Mouse (Mus musculus) heart, embryonic 11.5 days (tissue): ENCODE results near the gene Ascc1. TPM values are rescaled to one million over a fixed set of nuclear protein-coding genes. Genes with fewer than 3 reads are reported as not detected.

Experiments
- ATAC-seq: fragments of 200-750 bp; cut with Nextera tagmentation; replicated peaks from 2 replicates; pipeline ENCODE4 v1.8.0; 2017; ENCODE audit warnings: moderate library complexity; ENCODE audit not compliant: insufficient number of reproducible peaks, low FRiP score, low TSS enrichment
- H3K27ac ChIP-seq: fragments of 300-500 bp; sonication (generic); 2 replicates; pipeline ENCODE4 v1.5.1; 2014; ENCODE audit warnings: mild to moderate bottlenecking, low read depth, low read length
- H3K27me3 ChIP-seq: fragments of 300-500 bp; sonication (generic); 2 replicates; pipeline ENCODE4 v1.6.1; 2014; ENCODE audit warnings: mild to moderate bottlenecking, low read length, mixed read lengths; ENCODE audit not compliant: control insufficient read depth, insufficient read depth
- H3K36me3 ChIP-seq: fragments of 300-500 bp; sonication (generic); 2 replicates; pipeline ENCODE4 v1.6.1; 2014; ENCODE audit warnings: mild to moderate bottlenecking, low read length, moderate library complexity, mixed read lengths; ENCODE audit not compliant: control insufficient read depth, insufficient read depth
- H3K4me1 ChIP-seq: fragments of 300-500 bp; sonication (generic); 2 replicates; pipeline ENCODE4 v1.6.1; 2014; ENCODE audit warnings: low read length; ENCODE audit not compliant: control insufficient read depth, insufficient read depth
- H3K4me2 ChIP-seq: fragments of 300-500 bp; sonication (generic); 2 replicates; pipeline ENCODE4 v1.6.1; 2014; ENCODE audit warnings: mild to moderate bottlenecking, moderate library complexity
- H3K4me3 ChIP-seq: fragments of 300-500 bp; sonication (generic); 2 replicates; pipeline ENCODE4 v1.5.1; 2014; ENCODE audit warnings: low read depth, low read length
- H3K9ac ChIP-seq: fragments of 300-500 bp; sonication (generic); 2 replicates; pipeline ENCODE4 v1.6.1; 2014; ENCODE audit warnings: mild to moderate bottlenecking, low read depth, low read length, moderate library complexity
- H3K9me3 ChIP-seq: fragments of 300-500 bp; sonication (generic); replicated peaks from 2 replicates; pipeline ENCODE4 v1.6.1; 2016; ENCODE audit warnings: low read length; ENCODE audit not compliant: control insufficient read depth
- WGBS: fragments of 180-500 bp; shearing (Covaris S2); extraction: QIAGEN DNeasy Blood & Tissue Kit; methylation state at CpG from one replicate; pipeline ENCODE4 v1.1.7; 2014; ENCODE audit not compliant: insufficient replicate concordance; 5-methylcytosine and 5-hydroxymethylcytosine counted together
- polyA plus RNA-seq: library from polyadenylated mRNA; unstranded; fragments of >200 nt; fragmentation: Nextera tagmentation; extraction: Ambion mirVana; gene quantifications from 2 replicates; pipeline ENCODE4 v1.2.1, GENCODE M21; 2014

Gene Ascc1
- polyA plus RNA-seq, 1 experiment from 2014 or later: 36.2 TPM

DNA sequence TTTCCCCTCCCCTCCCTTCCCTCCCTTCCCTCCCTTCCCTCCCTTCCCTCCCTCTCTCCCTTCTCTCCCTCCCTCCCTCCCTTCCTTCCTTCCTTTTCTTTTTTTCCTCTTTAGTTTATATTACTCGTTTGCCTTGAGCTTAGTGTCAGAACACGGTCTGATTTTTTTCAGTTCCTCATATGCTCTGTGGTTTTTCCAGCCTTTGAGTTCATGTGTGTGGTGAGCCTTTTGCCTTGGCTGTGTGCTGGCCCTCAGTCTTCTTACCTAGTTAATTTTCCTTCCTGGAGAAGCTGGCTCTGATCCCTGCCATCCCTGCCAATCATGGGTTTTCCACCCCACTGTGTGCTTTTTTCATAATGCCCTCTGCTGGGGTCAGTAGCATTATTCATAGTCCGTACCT, 6.5 kb downstream of the Ascc1 start:
- no peak overlapping the region for H3K4me2 ChIP-seq
- 66% methylated on average over 3 of the region's 3 CpGs for WGBS

DNA sequence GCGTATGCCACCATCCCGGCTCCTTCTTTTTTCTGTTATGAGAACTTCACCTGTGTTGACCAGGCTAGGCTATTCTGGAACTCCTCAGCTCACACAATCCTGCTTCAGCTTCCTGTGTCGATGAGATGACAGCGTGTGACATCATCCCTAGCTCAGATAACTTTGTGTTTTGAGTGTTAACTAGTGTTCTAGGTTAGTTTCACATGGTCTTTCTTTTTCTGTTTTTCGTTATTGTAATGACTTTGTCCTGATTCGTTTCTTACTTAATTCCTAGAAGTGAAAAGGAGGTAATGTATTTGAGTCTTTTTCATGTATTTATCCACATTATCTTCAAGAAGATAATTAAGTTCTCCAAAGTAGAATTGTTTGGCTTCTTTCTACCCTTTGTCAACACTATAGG, 13.6 kb downstream of the Ascc1 start:
- 76% methylated on average over 6 of the region's 6 CpGs for WGBS
- Histone ChIP-seq H3K27ac (no peak overlapping the region), H3K4me2 (no peak overlapping the region), H3K9ac (no peak overlapping the region), H3K27me3 (no peaks in the 10 kb centered on the region), H3K4me3 (no peak overlapping the region), H3K4me1 (no peaks in the 10 kb centered on the region), H3K36me3 (peaks cover 9% of the 10 kb centered on the region), H3K9me3 (no peaks in the 10 kb centered on the region)
- no peak for ATAC-seq

More for the DNA sequence above, 6.5 kb downstream of the Ascc1 start:
- no peak overlapping the region for H3K9ac ChIP-seq
- no peak for ATAC-seq
- no peak overlapping the region for H3K4me3 ChIP-seq
- no peak overlapping the region for H3K27ac ChIP-seq
- no peaks in the 10 kb centered on the region for H3K27me3 ChIP-seq
- H3K36me3 ChIP-seq: peaks cover 6% of the 10 kb centered on the region
- no peaks in the 10 kb centered on the region for H3K9me3 ChIP-seq
- peaks cover 5% of the 10 kb centered on the region; the same call in 1 of the 2 replicates for H3K4me1 ChIP-seq

DNA sequence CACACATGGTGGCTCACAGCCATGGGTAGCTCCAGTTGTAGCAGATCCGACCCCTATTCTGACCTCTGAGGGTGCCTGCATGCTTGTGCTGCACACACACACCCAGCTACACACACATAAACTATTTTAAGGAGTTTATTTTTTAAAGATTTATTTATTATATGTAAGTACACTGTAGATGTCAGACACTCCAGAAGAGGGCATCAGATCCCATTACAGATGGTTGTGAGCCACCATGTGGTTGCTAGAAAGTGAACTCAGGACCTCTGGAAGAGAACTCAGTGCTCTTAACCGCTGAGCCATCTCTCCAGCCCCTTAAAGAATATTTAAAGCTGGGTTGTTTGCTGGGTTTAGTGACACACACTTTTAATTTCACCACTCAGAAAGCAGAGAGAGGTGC, 16.7 kb downstream of the Ascc1 start:
- H3K9ac ChIP-seq: no peak overlapping the region

DNA sequence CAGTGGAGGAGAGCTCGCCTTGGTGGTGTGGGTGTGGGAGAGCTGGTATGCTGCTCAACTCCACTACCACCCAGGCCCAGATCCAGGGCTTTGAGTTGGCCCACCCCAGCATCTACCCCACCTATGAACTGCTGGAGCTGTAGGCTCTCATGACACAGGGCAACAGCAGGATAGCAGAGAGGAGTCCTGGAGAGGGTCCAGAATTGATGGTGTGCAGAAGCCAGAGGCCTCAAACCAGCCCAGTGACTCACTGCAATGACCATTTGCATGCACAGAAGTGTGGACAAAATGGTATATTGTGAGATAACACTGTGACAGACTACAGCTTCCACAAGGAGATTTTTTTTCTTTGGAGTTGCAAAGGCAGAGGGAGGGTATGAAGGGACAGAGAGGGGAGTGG, 21.1 kb downstream of the Ascc1 start:
- H3K9ac ChIP-seq: no peak overlapping the region
- H3K9me3 ChIP-seq: no peaks in the 10 kb centered on the region
- no peak overlapping the region for H3K4me3 ChIP-seq
- 95% methylated on average over 1 of the region's 1 CpGs for WGBS
- no peak for ATAC-seq
- no peak overlapping the region for H3K4me2 ChIP-seq
- no peaks in the 10 kb centered on the region for H3K27me3 ChIP-seq
- H3K4me1 ChIP-seq: no peaks in the 10 kb centered on the region
- no peak overlapping the region for H3K27ac ChIP-seq
- H3K36me3 ChIP-seq: peaks cover 4% of the 10 kb centered on the region; the same call in 1 of the 2 replicates

More for the DNA sequence above, 16.7 kb downstream of the Ascc1 start:
- no peak overlapping the region for H3K4me2 ChIP-seq
- 69% methylated on average over 2 of the region's 2 CpGs for WGBS
- no peaks in the 10 kb centered on the region for H3K9me3 ChIP-seq
- H3K27ac ChIP-seq: no peak overlapping the region
- no peak overlapping the region for H3K4me3 ChIP-seq
- no peaks in the 10 kb centered on the region for H3K4me1 ChIP-seq
- H3K36me3 ChIP-seq: peaks cover 6% of the 10 kb centered on the region
- ATAC-seq: no peak
- H3K27me3 ChIP-seq: no peaks in the 10 kb centered on the region

DNA sequence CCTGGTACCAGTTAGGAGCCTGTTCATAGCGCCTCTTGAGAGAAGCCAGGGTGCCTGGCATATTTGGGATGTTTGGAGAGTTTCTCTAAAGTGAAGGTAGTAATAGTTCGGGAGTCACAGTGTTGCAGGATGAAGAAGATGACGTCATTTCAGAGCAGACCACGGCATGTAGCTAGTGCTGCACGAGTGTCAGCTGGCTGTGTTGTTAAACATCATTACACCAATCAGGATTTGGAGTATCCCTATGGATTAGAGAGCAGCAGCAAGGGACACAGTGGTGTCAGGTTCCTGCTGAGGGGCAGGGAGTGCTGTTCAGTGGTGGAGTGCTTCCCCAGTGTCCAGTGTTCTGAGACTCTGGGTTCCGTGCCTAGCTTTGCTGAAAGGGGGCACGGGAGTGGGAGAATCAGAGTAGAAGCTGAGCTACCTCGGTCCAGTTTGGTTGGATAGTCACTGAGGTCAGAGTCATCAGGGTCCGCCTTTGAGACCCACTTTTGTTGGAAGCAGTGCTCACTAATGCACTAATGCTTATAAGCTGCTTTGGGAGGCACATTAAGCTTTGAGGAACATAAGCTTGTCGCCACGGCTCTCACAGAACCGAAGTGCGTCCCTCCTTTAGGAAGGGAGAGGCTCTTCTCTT, 24.3 kb downstream of the Ascc1 start:
- H3K27ac ChIP-seq: no peak overlapping the region
- WGBS: 53% methylated on average over 13 of the region's 13 CpGs
- peaks cover 3% of the 10 kb centered on the region; the same call in 1 of the 2 replicates for H3K36me3 ChIP-seq
- H3K4me2 ChIP-seq: no peak overlapping the region
- no peak for ATAC-seq
- H3K27me3 ChIP-seq: no peaks in the 10 kb centered on the region
- no peak overlapping the region for H3K9ac ChIP-seq
- H3K4me1 ChIP-seq: no peaks in the 10 kb centered on the region
- H3K4me3 ChIP-seq: no peak overlapping the region
- H3K9me3 ChIP-seq: no peaks in the 10 kb centered on the region

DNA sequence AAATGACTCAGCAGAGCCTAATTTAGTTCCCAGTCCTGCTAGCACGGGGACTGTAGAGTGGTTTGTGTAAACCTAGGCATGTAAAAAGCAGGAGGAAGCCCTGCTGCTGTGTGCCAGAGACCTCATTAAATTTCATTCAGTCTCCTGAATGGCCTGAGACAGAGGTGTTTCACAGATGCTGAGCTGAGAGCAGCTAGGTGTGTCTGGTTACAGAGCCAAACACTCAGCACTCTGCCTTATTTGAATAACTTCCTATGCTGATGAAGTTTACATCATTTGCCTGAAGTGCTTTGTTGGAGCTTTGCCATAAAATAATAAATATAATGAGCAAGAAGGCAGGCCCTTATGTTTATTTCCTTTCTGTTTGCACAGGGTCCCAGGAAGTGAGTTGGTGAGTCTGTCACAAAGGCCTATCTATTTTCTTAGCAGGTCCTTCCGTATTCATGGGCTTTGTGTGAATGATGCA, 25.0 kb downstream of the Ascc1 start:
- no peak for ATAC-seq

DNA sequence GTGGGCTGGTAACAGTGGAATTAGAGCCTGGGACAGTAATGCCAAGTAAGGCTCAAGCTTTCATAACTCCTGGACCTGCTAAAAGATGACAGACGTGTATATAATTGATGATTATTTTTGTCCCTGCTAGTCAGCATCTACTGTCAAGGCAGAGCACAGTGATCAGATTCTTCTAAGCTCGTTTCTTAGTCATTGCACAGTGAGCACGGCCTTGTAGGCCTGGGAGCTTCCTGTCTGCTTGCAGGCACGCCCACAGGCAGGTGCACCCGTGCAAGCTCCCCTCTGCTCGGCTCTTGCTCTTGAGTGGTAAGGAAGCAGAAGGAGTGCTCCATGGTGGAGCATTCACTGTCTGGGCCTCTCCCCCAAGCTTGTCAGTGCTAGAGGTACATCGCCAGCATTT, 25.6 kb downstream of the Ascc1 start:
- H3K9ac ChIP-seq: no peak overlapping the region
- no peaks in the 10 kb centered on the region for H3K27me3 ChIP-seq
- 73% methylated on average over 7 of the region's 7 CpGs for WGBS
- H3K4me1 ChIP-seq: peaks cover 10% of the 10 kb centered on the region
- no peaks in the 10 kb centered on the region for H3K36me3 ChIP-seq
- H3K4me2 ChIP-seq: no peak overlapping the region
- no peak overlapping the region for H3K27ac ChIP-seq
- H3K4me3 ChIP-seq: no peak overlapping the region
- no peaks in the 10 kb centered on the region for H3K9me3 ChIP-seq
- no peak for ATAC-seq

More for the DNA sequence above, 25.0 kb downstream of the Ascc1 start:
- Histone ChIP-seq H3K9me3 (no peaks in the 10 kb centered on the region), H3K4me3 (no peak overlapping the region), H3K9ac (no peak overlapping the region), H3K27ac (no peak overlapping the region), H3K4me2 (no peak overlapping the region), H3K4me1 (peaks cover 7% of the 10 kb centered on the region), H3K36me3 (no peaks in the 10 kb centered on the region), H3K27me3 (no peaks in the 10 kb centered on the region)
- WGBS: 61% methylated on average over 2 of the region's 2 CpGs

DNA sequence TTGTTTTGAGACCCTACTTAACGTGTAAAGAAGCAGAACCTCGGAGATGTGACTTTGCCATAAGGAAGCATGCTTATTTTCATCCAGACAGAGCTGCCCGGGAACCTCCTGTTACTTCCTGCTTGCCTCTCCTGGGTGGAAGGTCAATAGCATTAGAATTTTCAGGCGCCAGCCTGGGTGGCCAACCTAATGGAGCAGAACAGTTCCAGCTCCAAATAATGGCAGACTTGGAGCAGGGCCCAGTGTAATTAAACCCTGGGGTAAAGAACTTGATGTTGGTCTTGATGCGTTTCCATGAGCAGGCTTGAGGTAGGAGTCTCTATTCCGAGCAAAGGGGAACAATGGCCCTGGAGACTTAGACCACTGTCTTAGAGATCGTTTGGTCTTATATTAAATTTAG, 26.4 kb downstream of the Ascc1 start:
- 75% methylated on average over 7 of the region's 7 CpGs for WGBS

DNA sequence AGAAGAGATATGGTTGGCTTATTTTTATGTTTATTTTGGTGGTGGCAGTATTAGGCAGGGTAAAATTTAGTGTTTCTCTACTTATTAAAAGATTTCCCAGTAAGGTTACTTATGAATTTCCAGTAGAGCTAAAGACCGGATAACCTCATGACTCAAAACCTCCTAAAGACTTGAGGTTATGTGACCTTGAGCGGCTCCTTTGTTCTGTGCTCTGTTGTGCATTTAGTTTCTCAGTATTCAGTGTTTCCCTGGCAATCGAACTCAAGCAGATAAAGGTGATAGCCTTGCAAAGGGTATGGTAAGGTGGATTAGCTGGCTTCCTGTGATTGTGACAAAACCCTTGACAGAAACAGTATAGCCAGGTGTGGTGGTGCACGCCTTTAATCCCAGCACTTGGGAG, 26.8 kb downstream of the Ascc1 start:
- WGBS: 88% methylated on average over 4 of the region's 4 CpGs
- H3K4me1 ChIP-seq: peaks cover 11% of the 10 kb centered on the region

More for the DNA sequence above, 26.4 kb downstream of the Ascc1 start:
- H3K9ac ChIP-seq: no peak overlapping the region
- H3K36me3 ChIP-seq: no peaks in the 10 kb centered on the region
- peaks cover 11% of the 10 kb centered on the region for H3K4me1 ChIP-seq
- ATAC-seq: no peak
- H3K4me2 ChIP-seq: no peak overlapping the region
- no peak overlapping the region for H3K4me3 ChIP-seq
- no peaks in the 10 kb centered on the region for H3K27me3 ChIP-seq
- no peak overlapping the region for H3K27ac ChIP-seq
- H3K9me3 ChIP-seq: no peaks in the 10 kb centered on the region

More for the DNA sequence above, 26.8 kb downstream of the Ascc1 start:
- Histone ChIP-seq H3K9me3 (no peaks in the 10 kb centered on the region), H3K27ac (no peak overlapping the region), H3K4me2 (no peak overlapping the region), H3K9ac (no peak overlapping the region), H3K36me3 (no peaks in the 10 kb centered on the region), H3K27me3 (no peaks in the 10 kb centered on the region), H3K4me3 (no peak overlapping the region)
- ATAC-seq: no peak
